ENCODE assay signal across 15 mouse cellular contexts in the genomic region with DNA sequence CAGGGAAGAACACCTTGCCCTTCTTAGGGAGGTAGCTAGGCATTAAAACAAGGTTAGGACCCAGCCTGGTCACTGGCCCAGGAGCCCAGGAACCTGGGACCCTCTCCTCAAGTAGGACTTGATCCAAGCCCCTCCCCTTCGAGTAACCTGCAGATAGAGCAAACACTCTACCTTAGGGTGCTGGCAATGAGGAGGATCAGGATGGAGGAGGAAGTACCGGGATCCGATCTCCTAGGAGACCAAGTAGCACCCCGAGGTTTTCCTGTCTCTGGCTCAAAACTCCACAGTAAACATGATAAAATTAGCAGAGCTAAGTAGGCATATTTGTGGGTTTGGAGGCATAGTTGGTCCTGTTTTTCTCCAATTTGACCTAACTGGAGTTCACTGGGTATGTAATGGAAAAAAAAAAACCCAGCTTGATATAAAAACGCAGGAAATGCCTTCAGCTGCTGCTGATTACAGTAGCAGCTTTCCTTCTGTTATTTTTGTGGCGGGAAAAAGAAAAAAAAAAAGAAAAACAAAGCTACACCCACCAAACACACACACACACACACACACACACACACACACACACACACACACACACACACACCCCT.
A peak's percentile ranks its signal among the peaks of the same experiment; 100 is the strongest.
DNase-seq lines count a peak whose midpoint lies in the region; ATAC-seq and TF ChIP-seq lines count a peak whose summit lies in the region.
"Had no signal": no experiment of that assay in that cellular context is flagged by ENCODE, and none has a peak within 500 bp of the region (broad histone marks: within the 10 kb centered on the region; RNA-seq: fewer than 3 reads in every experiment).

No protein-coding gene starts in this region.

- H3K4me2 ChIP-seq in lung, embryonic 16.5 days (ENCODE audit: low read depth, low read length) = no peak overlapping the region
- H3K4me2 ChIP-seq in heart, embryonic 13.5 days = no peak overlapping the region
- H3K4me2 ChIP-seq: midbrain, embryonic 12.5 days had no signal

- no peaks in the 10 kb centered on the region for H3K36me3 ChIP-seq in kidney, adult 2 months (ENCODE audit: control insufficient read depth, insufficient read depth, low read length)
- H3K36me3 ChIP-seq in lung, embryonic 16.5 days (ENCODE audit: control insufficient read depth, insufficient read depth, low read length) = no peaks in the 10 kb centered on the region
- H3K36me3 ChIP-seq in heart, embryonic 13.5 days = no peaks in the 10 kb centered on the region
- H3K36me3 ChIP-seq: midbrain, embryonic 12.5 days had no signal

- peak; percentile 15; the same call in 1 of the 2 replicates for ATAC-seq in lung, embryonic 16.5 days (ENCODE audit: low read depth)
- ATAC-seq in heart, embryonic 13.5 days (ENCODE audit: extremely low read depth, insufficient number of reproducible peaks, low FRiP score, low TSS enrichment) = no peak
- ATAC-seq: CD4-positive, CD25-positive, alpha-beta regulatory T cell, adult 4 months; hindbrain, embryonic 16.5 days had no signal

- H3K9ac ChIP-seq in lung, embryonic 16.5 days (ENCODE audit: low read length) = no peak overlapping the region
- no peak overlapping the region for H3K9ac ChIP-seq in heart, embryonic 13.5 days
- H3K9ac ChIP-seq: midbrain, embryonic 12.5 days had no signal

- no peak overlapping the region for H3K4me3 ChIP-seq in kidney, adult 2 months (ENCODE audit: insufficient read depth, low read depth, low read length)
- no peak overlapping the region for H3K4me3 ChIP-seq in lung, embryonic 16.5 days (ENCODE audit: low read length)
- no peak overlapping the region for H3K4me3 ChIP-seq in heart, embryonic 13.5 days
- H3K4me3 ChIP-seq: midbrain, embryonic 12.5 days had no signal

- no peaks in the 10 kb centered on the region for H3K27me3 ChIP-seq in kidney, adult 2 months (replicated peaks; ENCODE audit: control insufficient read depth, insufficient read depth, low read length)
- H3K27me3 ChIP-seq in lung, embryonic 16.5 days (ENCODE audit: control insufficient read depth, insufficient read depth, low read depth, low read length) = no peaks in the 10 kb centered on the region
- no peaks in the 10 kb centered on the region for H3K27me3 ChIP-seq in heart, embryonic 13.5 days (replicated peaks)
- H3K27me3 ChIP-seq: midbrain, embryonic 12.5 days had no signal

- DNase-seq in kidney, adult 2 months = peak; percentile 37
- no peak for DNase-seq in kidney, postnatal 14 days
- DNase-seq in lung, postnatal 14 days = no peak
- peak; percentile 21 for DNase-seq in telencephalon, adult 2 months (ENCODE audit: low read depth, low spot score)
- DNase-seq in urinary bladder, postnatal 36 days (ENCODE audit: low spot score in 2 of 2) = no peak
- DNase-seq: adrenal gland, postnatal 36 days; cerebellum, adult 11-12 months; kidney, adult 8-10 months; right cerebral cortex, postnatal 25 days; thymus, postnatal 14 days had no signal

- TF ChIP-seq POLR2A in kidney, adult 2 months (IDR thresholded peaks at IDR 0.05; ENCODE audit: low read depth, low read length) = no peak

- no peaks in the 10 kb centered on the region for H3K9me3 ChIP-seq in lung, embryonic 16.5 days (ENCODE audit: control insufficient read depth, low read length)
- H3K9me3 ChIP-seq in heart, embryonic 13.5 days = no peaks in the 10 kb centered on the region
- H3K9me3 ChIP-seq: midbrain, embryonic 12.5 days had no signal

- no peak for TF ChIP-seq CTCF in kidney, adult 2 months (conservative IDR thresholded peaks at IDR 0.05; ENCODE audit: insufficient read depth, insufficient read length, low read depth, low read length)

- H3K4me1 ChIP-seq in kidney, adult 2 months (ENCODE audit: control insufficient read depth, insufficient read depth, low read length) = peaks cover 7% of the 10 kb centered on the region
- no peaks in the 10 kb centered on the region for H3K4me1 ChIP-seq in lung, embryonic 16.5 days (replicated peaks; ENCODE audit: control insufficient read depth, insufficient read depth, low read length)
- H3K4me1 ChIP-seq in heart, embryonic 13.5 days = peaks cover 26% of the 10 kb centered on the region
- H3K4me1 ChIP-seq: midbrain, embryonic 12.5 days had no signal

- peak overlapping the region; percentile 69 for H3K27ac ChIP-seq in kidney, adult 2 months (ENCODE audit: insufficient read depth, low read depth, low read length)
- H3K27ac ChIP-seq in lung, embryonic 16.5 days (ENCODE audit: low read length) = no peak overlapping the region
- peak overlapping the region; percentile 70 for H3K27ac ChIP-seq in heart, embryonic 13.5 days (replicated peaks)
- H3K27ac ChIP-seq: midbrain, embryonic 12.5 days had no signal

- WGBS in kidney, adult 2 months = 46% methylated on average over 6 of the region's 6 CpGs
- WGBS in lung, embryonic 16.5 days = 24% methylated on average over 6 of the region's 6 CpGs
- WGBS in heart, embryonic 13.5 days = 46% methylated on average over 6 of the region's 6 CpGs

Comparison
In these comparisons a context has a peak if more than half of its experiments do, and no peak if none do; other contexts are left out.
1. DNase-seq: peak in kidney, adult 2 months (single experiment) and telencephalon, adult 2 months (single experiment); none in kidney, postnatal 14 days (single experiment), lung, postnatal 14 days (single experiment) and urinary bladder, postnatal 36 days (0 of 2).